8 mouse cellular contexts compared by ENCODE assay signal in genomic region chr7:78924300-78924699, GRCm38 (mm10). TPM values are rescaled to one million over a fixed set of nuclear protein-coding genes. Genes with fewer than 3 reads are reported as not detected.
DNase-seq lines count a peak whose midpoint lies in the region; ATAC-seq and TF ChIP-seq lines count a peak whose summit lies in the region.

No protein-coding gene starts in this region.

- no peak overlapping the region for H3K27ac ChIP-seq in olfactory bulb, adult 2 months (ENCODE audit: insufficient read depth, low read depth, low read length)

- no peak overlapping the region for H3K4me3 ChIP-seq in olfactory bulb, adult 2 months (ENCODE audit: insufficient read depth, low read depth, low read length)

- peak; percentile 83 for DNase-seq in R1 (ENCODE audit: low read depth, low spot score)
- peak; percentile 49 to 75 for DNase-seq in cerebellum, postnatal 4 days (ENCODE audit: low spot score in 2 of 2)
- peak; percentile 64 for DNase-seq in gastrocnemius, postnatal 14 days
- peak; percentile 72 to 83 for DNase-seq in kidney, postnatal 25 days
- peak; percentile 26 to 64 for DNase-seq in lung, adult 18-20 months
- DNase-seq in yolk sac, embryonic 10.5 days (ENCODE audit: low spot score), result no peak

- 9% methylated on average over 6 of the region's 6 CpGs for WGBS in olfactory bulb, adult 2 months

- no peaks in the 10 kb centered on the region for H3K4me1 ChIP-seq in olfactory bulb, adult 2 months (ENCODE audit: control insufficient read depth, insufficient read depth, low read length)

- peak; percentile 24; the same call in 1 of the 2 replicates for TF ChIP-seq CTCF in olfactory bulb, adult 2 months (IDR thresholded peaks at IDR 0.05; ENCODE audit: insufficient read depth, low read depth, low read length)

- no peak for TF ChIP-seq POLR2A in olfactory bulb, adult 2 months (IDR thresholded peaks at IDR 0.05; ENCODE audit: insufficient read depth, low read depth, low read length)

- intact Hi-C loops in gastrocnemius, postnatal 14 days (cut with DNase I; ENCODE audit: low total_unique reads), result loop anchor here (2.0 to 10.0 kb wide), 2 partner anchors 157 to 311 kb away; no protein-coding TSS in a partner anchor

- ATAC-seq in CD4-positive, CD25-positive, alpha-beta regulatory T cell, adult 4 months, result peak; percentile 80

RNA-seq across cellular contexts. Expression of gene Isg20, which starts 11.1 kb away (rescaled TPM):
- polyA plus RNA-seq in CD4-positive, CD25-positive, alpha-beta regulatory T cell, adult 4 months (2017; shearing (Covaris generic)), result 100 to 1,000 TPM; 108 to 134 TPM
- 1 to 10 TPM; 1.0 to 1.2 TPM for total RNA-seq in gastrocnemius, postnatal 14 days (2021)
- not detected in 2 replicates for polyA plus RNA-seq in olfactory bulb, adult 2 months (2012; ENCODE audit: insufficient read depth, insufficient read length, low replicate concordance, missing spikeins)

RNA-seq across cellular contexts. Expression of gene Aen, which starts 28.6 kb away (rescaled TPM):
- polyA plus RNA-seq in CD4-positive, CD25-positive, alpha-beta regulatory T cell, adult 4 months (2017; shearing (Covaris generic)), result 10 to 100 TPM; 21.7 to 28.3 TPM
- 10 to 100 TPM; 23.2 to 27.5 TPM for total RNA-seq in gastrocnemius, postnatal 14 days (2021)
- polyA plus RNA-seq in olfactory bulb, adult 2 months (2012; ENCODE audit: insufficient read depth, insufficient read length, low replicate concordance, missing spikeins), result not detected in 2 replicates

Comparison
In these comparisons a context has a peak if more than half of its experiments do, and no peak if none do; other contexts are left out.
1. RNA of gene Isg20, which starts 11.1 kb away (polyA plus RNA-seq): 108 to 134 TPM in CD4-positive, CD25-positive, alpha-beta regulatory T cell, adult 4 months; not detected in olfactory bulb, adult 2 months; every median in the first group is over 100 times any median in the second.